Mouse (Mus musculus): ENCODE data around the gene Zfp853.

The Zfp853 gene

DNA sequence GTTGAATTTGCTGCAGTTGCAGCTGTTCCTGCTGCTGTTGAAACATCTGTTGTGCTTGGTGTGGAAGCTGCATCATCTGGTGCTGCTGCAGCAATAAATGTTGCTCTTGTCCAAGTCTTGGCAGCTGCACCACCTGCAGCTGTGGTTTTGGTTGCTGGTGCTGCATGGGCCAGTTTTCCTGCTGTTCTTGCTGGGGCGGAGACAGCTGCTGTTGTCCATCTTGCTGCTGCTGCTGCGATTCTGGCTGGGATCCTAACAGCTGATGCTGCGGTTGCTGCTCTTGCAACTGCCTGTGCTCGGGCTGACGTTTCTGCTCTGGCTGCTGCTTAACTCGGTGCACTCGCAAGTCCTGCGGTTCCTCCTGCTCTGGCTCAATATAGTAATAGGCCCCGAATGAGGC lies 4.1 kb downstream of the Zfp853 start:
- no peak for DNase-seq

DNA sequence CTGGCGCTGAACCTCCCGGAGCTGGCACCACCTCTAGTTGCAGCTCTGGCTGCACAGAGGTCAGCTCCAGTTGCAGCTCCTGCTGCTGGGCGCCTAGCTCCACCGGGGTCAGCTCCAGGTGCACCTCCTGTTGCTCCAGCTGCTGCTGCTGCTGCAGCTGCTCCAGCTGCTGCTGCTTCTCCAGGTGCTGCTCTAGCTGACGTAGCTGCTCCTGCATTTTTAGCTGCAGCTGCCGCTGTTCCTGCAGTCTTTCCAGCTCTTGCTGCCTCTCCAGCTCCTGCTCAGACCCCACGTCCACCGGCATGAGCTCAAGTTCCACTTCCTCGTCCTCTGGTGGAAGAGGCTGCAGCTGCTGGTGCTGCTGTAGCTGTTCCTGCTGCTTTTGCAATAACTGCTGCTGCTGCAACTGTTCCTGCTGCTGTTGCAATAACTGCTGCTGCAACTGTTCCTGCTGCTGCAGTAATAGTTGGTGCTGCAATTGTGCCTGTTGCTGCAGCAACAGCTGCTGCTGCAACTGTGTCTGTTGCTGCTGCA lies 5.0 kb downstream of the Zfp853 start:
- DNase-seq: no peak

GRCm38 (mm10) chr5:143287774-143288328 lies 5.6 kb downstream of the Zfp853 start:
- DNase-seq: no peak

DNA sequence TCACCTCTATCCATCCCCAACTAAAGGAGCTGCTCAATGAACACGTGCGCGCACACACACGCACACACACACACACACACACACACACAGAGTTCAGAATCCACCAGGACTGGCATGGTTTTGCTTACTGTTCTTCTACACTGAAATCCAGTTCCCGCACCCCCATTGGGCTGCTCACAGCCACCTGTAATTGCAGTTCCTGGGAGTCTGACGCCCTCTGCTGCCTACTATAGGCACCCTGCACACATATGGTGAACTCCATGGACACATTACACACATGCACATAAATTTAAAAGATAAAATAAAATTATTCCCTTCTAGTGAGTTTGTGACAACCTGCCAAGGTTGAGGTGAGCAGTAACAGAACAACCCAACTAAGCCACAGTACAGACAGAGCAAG lies 8.7 kb downstream of the Zfp853 start:
- no peak for DNase-seq

DNA sequence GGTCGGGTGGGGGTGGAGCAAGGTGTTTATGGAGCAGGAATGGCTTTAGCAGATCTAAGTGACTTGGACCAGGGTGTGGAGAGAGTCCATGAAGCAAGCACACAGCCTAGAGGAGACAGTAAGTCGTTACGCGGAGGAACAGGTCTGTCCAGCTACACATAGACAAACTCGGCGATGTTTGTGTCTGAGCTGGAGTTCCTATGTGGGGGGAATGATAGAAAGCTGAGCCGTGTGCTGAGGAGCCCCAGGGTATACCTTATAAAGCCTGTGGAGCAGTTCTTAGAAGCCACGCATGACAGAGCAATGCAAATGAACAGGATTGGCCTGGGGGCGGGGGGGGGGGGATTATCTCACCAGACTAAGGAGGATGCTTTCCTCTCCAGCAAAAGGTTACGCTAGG lies 14.2 kb downstream of the Zfp853 start:
- DNase-seq: no peak

GRCm38 (mm10) chr5:143275761-143276160 lies 17.7 kb downstream of the Zfp853 start:
- no peak for DNase-seq

- DNase-seq: no peak
These were observed 20.7 kb downstream of the Zfp853 start for GRCm38 (mm10) chr5:143272540-143273330.

DNA sequence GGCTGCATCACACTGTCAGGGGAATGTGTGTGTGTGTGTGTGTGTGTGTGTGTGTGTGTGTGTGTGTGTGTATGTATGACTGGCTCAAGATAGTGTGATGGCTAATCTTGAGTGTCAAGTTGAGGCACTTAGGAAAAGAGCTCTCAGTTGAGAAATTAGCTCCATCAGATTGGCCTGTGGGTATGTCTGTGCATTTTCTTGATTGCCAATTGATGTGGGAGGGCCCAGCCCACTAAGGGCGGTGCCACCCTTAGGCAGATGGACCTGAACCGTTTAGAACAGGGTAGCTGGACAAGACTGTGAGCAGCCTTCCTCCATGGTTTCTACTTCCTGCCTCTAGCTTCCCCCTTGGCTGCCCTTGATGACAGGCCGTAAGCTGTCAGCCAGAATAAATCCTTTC lies 21.3 kb downstream of the Zfp853 start:
- DNase-seq: no peak

- DNase-seq: no peak
These were observed 21.8 kb downstream of the Zfp853 start for GRCm38 (mm10) chr5:143271642-143272041.

DNA sequence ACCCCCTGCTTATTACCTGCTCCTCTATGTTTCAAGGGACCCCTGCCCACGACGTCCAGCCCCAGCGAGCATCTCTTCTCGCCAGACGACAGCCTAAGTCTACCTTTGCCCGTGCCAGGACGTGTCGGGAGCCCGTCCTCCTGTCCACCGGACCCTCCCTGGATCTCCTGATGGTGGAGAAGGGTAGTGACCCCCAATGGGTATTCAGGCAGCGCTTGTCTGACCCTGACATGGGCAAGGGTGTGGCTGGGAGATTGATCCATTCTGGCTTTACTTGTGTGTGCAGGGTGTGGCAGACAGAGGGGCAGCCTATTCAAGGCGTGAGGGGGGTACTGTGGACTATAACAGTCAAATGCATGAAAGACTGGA lies 23.3 kb downstream of the Zfp853 start:
- no peak for DNase-seq

GRCm38 (mm10) chr5:143269363-143270150 lies 23.9 kb downstream of the Zfp853 start, which contains the start of gene Zfp316:
TSS of gene Zfp316 (minus strand) at chr5:143270022.
- peak; percentile 41 for DNase-seq

DNA sequence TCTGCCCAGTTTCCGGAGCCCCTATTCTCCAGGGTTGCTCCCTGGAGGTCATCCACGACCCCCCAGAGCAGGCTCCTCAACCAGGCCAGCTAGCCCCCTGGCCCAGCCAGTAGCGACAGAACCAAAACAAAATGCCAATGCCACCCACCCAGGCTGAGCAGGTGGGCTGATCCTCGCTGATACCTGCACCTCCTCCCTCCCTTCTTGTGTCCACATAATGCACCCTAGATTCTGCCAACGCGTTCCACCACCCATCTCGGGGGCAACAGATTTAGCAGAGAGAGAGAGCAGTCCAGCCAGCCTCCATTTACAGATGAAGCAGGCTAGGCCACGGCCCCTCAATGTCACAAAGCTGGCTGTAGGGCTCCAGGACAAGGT lies 24.4 kb downstream of the Zfp853 start:
- no peak for DNase-seq

DNA sequence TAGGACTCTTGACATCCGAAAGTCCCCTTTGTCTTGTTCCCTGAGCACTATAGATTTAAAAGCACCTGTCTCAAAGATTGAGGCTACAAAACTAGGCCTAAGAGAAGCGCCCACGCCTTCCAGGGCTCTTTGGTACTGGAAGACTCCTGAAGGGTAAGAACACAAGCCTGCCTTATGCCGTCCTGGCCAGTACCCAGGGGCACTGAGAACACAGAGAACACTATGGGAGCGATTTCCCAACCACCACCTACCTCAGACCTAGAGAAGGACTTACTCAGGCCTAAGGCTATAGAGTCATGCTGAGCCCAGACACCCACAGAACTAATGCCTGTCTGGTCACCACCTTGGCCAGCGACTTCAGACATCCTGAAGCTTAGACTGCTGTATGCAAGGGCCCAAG lies 26.6 kb downstream of the Zfp853 start:
- no peak for DNase-seq

DNA sequence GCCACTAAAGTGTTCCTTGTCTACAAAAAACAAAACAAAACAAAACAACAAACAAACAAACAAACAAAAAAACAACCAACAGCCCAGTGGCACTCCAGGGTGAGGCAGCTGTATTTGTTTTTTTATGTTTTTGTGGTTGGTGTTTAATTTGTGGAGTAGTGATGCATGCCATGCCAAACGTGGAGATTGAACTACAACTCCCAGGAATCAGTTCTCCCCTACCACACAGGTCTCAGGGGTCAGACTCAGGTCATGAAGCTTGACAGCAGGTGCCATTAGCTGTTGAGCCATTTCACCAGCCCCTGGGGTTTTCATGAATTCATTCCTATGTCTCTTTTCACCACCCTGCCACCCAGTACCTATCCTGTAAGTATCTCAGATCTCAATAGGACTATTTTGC lies 28.0 kb downstream of the Zfp853 start:
- DNase-seq: no peak

- no peak for DNase-seq
These were observed 28.7 kb downstream of the Zfp853 start for GRCm38 (mm10) chr5:143264689-143265088.

DNA sequence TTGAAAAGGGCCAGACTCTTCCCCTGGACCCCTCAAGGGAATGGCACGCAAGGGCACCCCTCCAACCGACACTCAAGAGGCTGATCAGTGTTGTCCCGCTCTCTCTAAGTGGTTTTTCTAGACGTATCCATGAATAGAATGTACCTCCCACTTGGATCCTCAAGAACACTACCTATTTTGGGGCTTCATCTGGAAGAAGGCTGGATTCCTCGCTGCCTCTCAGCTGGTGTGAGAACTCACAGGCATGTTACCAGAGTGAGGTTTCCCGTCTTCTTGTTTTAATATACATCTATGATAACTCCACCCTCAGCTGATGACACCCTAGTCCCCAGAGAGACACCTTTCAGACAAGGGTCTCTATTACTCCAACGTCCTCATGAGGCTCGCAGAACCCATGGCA lies 31.8 kb downstream of the Zfp853 start:
- no peak for DNase-seq

- DNase-seq: no peak
These were observed 37.6 kb downstream of the Zfp853 start for GRCm38 (mm10) chr5:143255802-143256201.

DNA sequence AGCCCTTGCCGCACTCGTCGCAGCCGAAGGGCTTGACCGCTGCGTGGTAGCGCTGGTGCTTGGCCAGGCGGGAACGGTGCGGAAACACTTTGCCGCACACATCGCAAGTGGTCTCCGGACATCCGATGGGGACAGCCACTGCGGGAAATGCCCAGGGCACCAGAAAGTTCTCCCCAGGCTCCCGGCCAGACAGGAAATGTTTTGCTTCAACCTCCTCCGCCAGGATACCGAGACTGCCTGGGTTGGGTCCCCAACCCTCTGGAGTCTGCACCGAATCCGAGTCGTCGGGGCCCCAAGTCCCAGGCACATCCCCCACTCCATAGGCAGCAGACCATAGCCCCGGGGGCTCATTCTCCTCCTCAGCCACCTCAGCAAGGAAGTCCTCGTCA lies 38.3 kb downstream of the Zfp853 start:
- DNase-seq: no peak

DNA sequence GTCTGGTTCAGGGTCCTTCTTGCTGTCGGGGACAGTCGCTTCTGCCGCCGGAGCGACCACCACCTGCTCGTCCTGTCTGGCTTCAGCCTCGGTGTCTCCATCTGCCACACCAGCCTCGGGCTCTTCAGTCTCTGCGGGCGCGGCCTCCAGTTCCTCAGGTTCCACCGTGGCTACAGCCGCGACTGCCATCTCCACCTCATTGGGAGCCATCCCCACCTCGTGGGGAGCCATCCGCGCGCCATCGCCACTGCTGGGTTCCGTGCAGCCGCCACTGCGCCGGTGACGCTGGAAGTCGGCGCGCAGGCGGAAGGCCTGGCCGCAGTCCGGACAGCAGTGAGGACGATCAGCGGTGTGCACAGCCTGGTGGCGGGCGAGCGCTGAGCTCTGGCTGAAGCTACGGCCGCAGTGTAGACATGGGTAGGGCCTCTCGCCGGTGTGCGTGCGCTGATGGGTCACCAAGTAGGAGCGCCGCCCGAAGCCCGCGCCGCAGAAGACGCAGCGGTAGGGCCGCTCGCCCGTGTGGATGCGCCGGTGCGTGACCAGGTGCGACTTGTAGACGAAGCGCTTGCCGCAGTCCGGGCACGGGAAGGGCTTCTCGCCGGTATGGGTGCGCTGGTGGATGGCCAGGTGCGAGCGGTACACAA lies 38.8 kb downstream of the Zfp853 start:
- no peak for DNase-seq

- no peak for DNase-seq
These were observed 39.4 kb downstream of the Zfp853 start for GRCm38 (mm10) chr5:143253881-143254486.

DNA sequence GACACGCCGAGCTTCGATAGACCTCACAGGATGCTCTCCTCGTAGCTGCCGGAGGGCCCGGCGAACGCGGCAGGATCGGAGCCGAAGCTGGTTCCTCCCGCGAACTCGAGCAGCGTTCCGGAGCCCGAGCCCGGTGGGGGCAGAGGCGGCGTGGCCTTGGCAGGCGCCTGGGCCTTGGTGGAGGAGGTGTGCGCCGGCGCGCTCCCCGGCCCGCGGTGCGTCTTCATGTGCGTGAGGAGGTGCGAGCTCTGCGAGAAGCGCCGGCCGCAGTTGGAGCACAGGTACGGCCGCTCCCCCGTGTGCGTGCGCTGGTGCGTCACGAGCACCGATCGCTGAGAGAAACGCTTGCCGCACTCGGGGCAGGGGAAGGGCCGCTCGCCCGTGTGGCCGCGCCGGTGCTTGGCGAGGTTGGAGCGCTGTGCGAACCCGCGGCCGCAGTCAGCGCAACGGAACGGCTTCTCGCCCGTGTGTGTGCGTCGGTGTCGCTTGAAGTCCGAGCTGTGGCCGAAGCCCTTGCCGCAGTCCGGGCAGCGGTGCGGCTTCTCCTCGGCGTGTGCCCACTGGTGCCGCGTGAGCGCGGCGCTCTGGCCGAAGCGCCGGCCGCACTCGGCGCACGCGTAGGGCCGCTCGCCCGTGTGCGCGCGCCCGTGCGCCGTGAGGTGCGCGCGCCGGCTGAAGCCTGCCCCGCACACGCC lies 40.1 kb downstream of the Zfp853 start:
- no peak for DNase-seq

GRCm38 (mm10) chr5:143252791-143253185 lies 40.6 kb downstream of the Zfp853 start:
- DNase-seq: no peak
